ENCODE assay signal across 16 mouse cellular contexts in genomic region chr16:88131103-88131502, GRCm38 (mm10).
"Had no signal": no experiment of that assay in that cellular context is flagged by ENCODE, and none has a peak within 500 bp of the region (broad histone marks: within the 10 kb centered on the region; RNA-seq: fewer than 3 reads in every experiment).

No protein-coding gene starts in this region.

- H3K4me1 ChIP-seq: neural tube, embryonic 15.5 days; stomach, embryonic 15.5 days had no signal

- DNase-seq: retina, postnatal 1 day; right cerebral cortex, adult 18-20 months; right cerebral cortex, postnatal 14 days; right cerebral cortex, postnatal 25 days; right cerebral cortex, postnatal 4 days; spleen, adult 18-20 months; thymus, adult 18-20 months; thymus, adult 2 months; thymus, postnatal 14 days; thymus, postnatal 25 days; thymus, postnatal 36 days; thymus, postnatal 4 days had no signal

- H3K9ac ChIP-seq: neural tube, embryonic 13.5 days; neural tube, embryonic 15.5 days; stomach, embryonic 15.5 days had no signal

- H3K27ac ChIP-seq: neural tube, embryonic 13.5 days; neural tube, embryonic 15.5 days; stomach, embryonic 15.5 days; stomach, postnatal 0 days had no signal

- H3K36me3 ChIP-seq: neural tube, embryonic 13.5 days; neural tube, embryonic 15.5 days; stomach, embryonic 15.5 days had no signal

- H3K4me2 ChIP-seq: neural tube, embryonic 13.5 days; neural tube, embryonic 15.5 days; stomach, embryonic 15.5 days had no signal

- H3K27me3 ChIP-seq: neural tube, embryonic 13.5 days; neural tube, embryonic 15.5 days; stomach, embryonic 15.5 days had no signal

- H3K9me3 ChIP-seq: neural tube, embryonic 13.5 days; neural tube, embryonic 15.5 days; stomach, embryonic 15.5 days had no signal

- H3K4me3 ChIP-seq: neural tube, embryonic 13.5 days; neural tube, embryonic 15.5 days; stomach, embryonic 15.5 days had no signal
